Mouse (Mus musculus): ENCODE measurements around the gene Ctsd.

Ctsd gene

DNA sequence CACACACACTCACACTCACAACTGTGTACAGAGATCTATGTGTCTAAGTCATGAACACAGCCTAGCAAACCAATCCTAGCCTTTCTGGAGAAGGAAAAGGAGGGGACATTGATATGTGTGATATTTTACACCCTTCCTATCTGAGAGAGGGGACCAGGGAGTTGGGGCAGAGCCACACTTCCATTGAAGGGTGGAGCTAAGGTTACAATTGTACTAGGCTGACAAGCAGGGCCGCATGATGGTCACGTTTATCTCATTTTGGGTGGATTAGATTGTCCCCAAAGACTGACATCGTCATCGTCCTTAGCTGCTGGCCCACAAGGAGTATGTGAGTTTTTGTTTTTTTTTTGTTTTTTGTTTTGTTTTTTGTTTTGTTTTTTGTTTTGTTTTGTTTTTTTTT is 56.6 kb downstream of the Ctsd start:
- DNase-seq: no peak

GRCm38 (mm10) chr7:142330271-142330724 is 57.5 kb downstream of the Ctsd start:
- no peak for DNase-seq

DNA sequence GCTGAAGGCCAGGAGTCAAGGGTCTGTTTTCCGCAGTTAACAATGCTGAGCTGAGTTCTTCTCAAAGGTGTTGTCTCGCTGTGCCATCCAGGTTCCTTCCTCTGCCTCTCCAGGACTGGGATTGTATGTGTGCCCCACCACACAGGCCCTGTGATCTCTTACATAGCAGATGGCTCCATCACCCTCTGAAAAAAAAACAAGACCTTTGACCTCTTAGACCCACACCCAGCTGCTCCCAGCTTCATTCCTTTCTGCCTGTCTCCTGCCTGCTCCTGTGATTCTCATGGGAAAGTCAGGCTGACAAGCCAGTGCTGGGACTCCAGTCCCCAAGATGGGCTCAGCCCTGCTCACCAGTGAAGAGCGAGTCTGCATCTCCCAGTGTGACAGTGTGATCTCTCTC is 59.3 kb downstream of the Ctsd start:
- no peak for DNase-seq

DNA sequence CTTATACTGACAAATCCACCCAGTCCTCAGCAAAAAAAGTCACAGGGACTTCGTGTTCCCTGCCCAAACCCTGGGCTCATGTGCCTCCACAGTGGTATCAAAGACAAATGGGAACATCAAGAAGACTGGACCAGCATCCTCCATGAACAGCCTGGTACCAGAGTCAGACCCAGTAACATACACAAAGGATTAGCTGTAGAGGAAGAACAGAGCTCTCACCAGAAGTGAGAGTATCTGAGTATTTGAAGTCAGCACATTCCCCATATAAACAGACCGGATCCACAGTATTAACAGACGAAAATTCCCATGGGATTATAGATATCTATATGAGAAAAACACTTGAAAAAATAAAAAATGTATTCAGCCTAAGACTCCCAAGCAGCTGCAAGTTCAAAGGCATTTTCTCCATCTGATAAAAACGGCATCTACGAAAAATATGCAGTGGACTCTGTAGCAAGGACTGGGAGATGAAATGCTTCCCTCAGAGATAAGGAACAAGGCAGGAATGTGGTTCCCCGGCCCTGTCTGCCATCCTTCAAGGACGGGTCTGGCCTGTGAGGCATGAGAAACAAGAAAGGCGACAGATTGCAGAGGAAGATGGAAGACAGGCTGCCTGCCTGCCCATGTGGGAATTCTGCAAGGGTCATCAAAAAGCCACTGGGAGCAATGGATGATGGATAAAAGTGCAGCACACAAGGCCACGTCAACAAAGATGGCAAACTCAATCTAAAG is 61.0 kb downstream of the Ctsd start:
- DNase-seq: no peak
